Mouse (Mus musculus) c-Kit-positive CD71-negative TER-119-negative erythroid progenitor cells, embryonic 14.5 days (primary cell): ENCODE data around the gene Gprc5c.

ENCODE experiments used
- DNase-seq: peaks from one replicate; pipeline ENCODE4 v3.0.0-alpha.2; 2013; ENCODE audit warnings: low read depth

Gene Gprc5c

GRCm38 (mm10) chr11:114912847-114913246, 61.9 kb downstream of the Gprc5c start:
- peak; percentile 71 for DNase-seq

GRCm38 (mm10) chr11:114914978-114915377, 64.0 kb downstream of the Gprc5c start:
- no peak for DNase-seq

- DNase-seq, result no peak
These were observed 66.2 kb downstream of the Gprc5c start for GRCm38 (mm10) chr11:114917120-114917519.
